Mouse (Mus musculus) midbrain, embryonic 14.5 days (tissue): Measurements from ENCODE around the gene Chad. TPM values are rescaled to one million over a fixed set of nuclear protein-coding genes. Genes with fewer than 3 reads are reported as not detected.

Experiments used
- ATAC-seq: fragments of 200-750 bp; cut with Nextera tagmentation; 2 replicates; pipeline ENCODE4 v1.8.0; 2017; ENCODE audit warnings: moderate number of reproducible peaks, moderate library complexity; ENCODE audit not compliant: low FRiP score, low TSS enrichment
- DNase-seq: peaks from one replicate; pipeline ENCODE4 v3.0.0-alpha.2; 2015
- H3K27ac ChIP-seq: fragments of 300-500 bp; sonication (generic); replicated peaks from 2 replicates; pipeline ENCODE4 v1.5.1; 2014; ENCODE audit warnings: mild to moderate bottlenecking, low read depth, low read length, moderate library complexity
- H3K27me3 ChIP-seq: fragments of 300-500 bp; sonication (generic); 2 replicates; pipeline ENCODE4 v1.6.1; 2014; ENCODE audit warnings: low read length, control low read depth, mixed read lengths; ENCODE audit not compliant: control insufficient read depth, insufficient read depth
- H3K36me3 ChIP-seq: fragments of 300-500 bp; sonication (generic); 2 replicates; pipeline ENCODE4 v1.6.1; 2014; ENCODE audit warnings: low read length, control low read depth; ENCODE audit not compliant: control insufficient read depth, insufficient read depth
- H3K4me1 ChIP-seq: fragments of 300-500 bp; sonication (generic); 2 replicates; pipeline ENCODE4 v1.6.1; 2014; ENCODE audit warnings: mild to moderate bottlenecking, antibody characterized with exemption, low read length, control low read depth; ENCODE audit not compliant: control insufficient read depth, insufficient read depth
- H3K4me2 ChIP-seq: fragments of 300-500 bp; sonication (generic); 2 replicates; pipeline ENCODE4 v1.6.1; 2014; ENCODE audit warnings: mild to moderate bottlenecking, low read length, moderate library complexity
- H3K4me3 ChIP-seq: fragments of 300-500 bp; sonication (generic); replicated peaks from 2 replicates; pipeline ENCODE4 v1.5.1; 2014; ENCODE audit warnings: low read depth, low read length
- H3K9ac ChIP-seq: fragments of 300-500 bp; sonication (generic); replicated peaks from 2 replicates; pipeline ENCODE4 v1.6.1; 2014; ENCODE audit warnings: mild to moderate bottlenecking, low read length, moderate library complexity
- H3K9me3 ChIP-seq: fragments of 300-500 bp; sonication (generic); 2 replicates; pipeline ENCODE4 v1.6.1; 2016; ENCODE audit warnings: low read length, control low read depth, mixed read lengths; ENCODE audit not compliant: control insufficient read depth
- WGBS: fragments of 180-500 bp; shearing (Covaris S2); extraction: QIAGEN DNeasy Blood & Tissue Kit; methylation state at CpG from one replicate; pipeline ENCODE4 v1.1.7; 2014; 5-methylcytosine and 5-hydroxymethylcytosine counted together
- polyA plus RNA-seq: library from polyadenylated mRNA; unstranded; fragments of >200 nt; fragmentation: Nextera tagmentation; extraction: Ambion mirVana; gene quantifications from 2 replicates; pipeline ENCODE4 v1.2.1, GENCODE M21; 2014

The Chad gene
- polyA plus RNA-seq, 1 experiment from 2014 or later: not detected

DNA sequence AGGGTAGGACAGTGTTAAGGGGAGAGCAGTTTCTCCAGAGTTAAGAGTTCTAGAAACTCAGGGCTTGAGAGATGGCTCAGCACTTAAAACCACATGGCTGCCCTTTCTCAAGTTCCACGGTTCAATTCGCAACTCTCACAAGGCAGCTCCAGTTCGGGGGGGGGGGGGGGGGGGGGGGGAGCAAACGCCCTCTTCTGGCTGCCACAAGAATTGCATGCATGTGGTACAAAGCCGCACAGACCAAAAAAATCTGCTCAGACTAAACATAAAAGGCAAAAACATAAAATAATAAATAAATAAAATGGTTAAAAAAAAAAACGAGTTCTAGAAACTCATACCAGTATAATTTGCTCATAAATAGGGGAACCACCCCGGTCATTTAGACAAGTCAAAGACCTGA lies 9.7 kb downstream of the Chad start:
- Histone ChIP-seq H3K36me3 (no peaks in the 10 kb centered on the region), H3K9me3 (no peaks in the 10 kb centered on the region), H3K4me3 (no peak overlapping the region), H3K27me3 (no peaks in the 10 kb centered on the region), H3K27ac (no peak overlapping the region), H3K4me2 (no peak overlapping the region), H3K9ac (no peak overlapping the region), H3K4me1 (no peaks in the 10 kb centered on the region)
- WGBS: 26% methylated on average over 7 of the region's 7 CpGs
- no peak for DNase-seq
- ATAC-seq: no peak

GRCm38 (mm10) chr11:94575036-94575435 lies 10.2 kb downstream of the Chad start:
- Histone ChIP-seq H3K27me3 (no peaks in the 10 kb centered on the region), H3K9me3 (no peaks in the 10 kb centered on the region), H3K4me2 (no peak overlapping the region), H3K36me3 (no peaks in the 10 kb centered on the region), H3K4me3 (no peak overlapping the region), H3K27ac (no peak overlapping the region), H3K9ac (no peak overlapping the region), H3K4me1 (no peaks in the 10 kb centered on the region)
- 77% methylated on average over 2 of the region's 2 CpGs for WGBS
- ATAC-seq (no peak), DNase-seq (no peak)

GRCm38 (mm10) chr11:94576361-94576760 lies 11.5 kb downstream of the Chad start:
- WGBS: 91% methylated on average over 9 of the region's 9 CpGs
- Histone ChIP-seq H3K9me3 (no peaks in the 10 kb centered on the region), H3K36me3 (no peaks in the 10 kb centered on the region), H3K4me3 (no peak overlapping the region), H3K4me1 (no peaks in the 10 kb centered on the region), H3K4me2 (no peak overlapping the region), H3K9ac (no peak overlapping the region), H3K27ac (no peak overlapping the region), H3K27me3 (no peaks in the 10 kb centered on the region)
- ATAC-seq: no peak
- DNase-seq: no peak

DNA sequence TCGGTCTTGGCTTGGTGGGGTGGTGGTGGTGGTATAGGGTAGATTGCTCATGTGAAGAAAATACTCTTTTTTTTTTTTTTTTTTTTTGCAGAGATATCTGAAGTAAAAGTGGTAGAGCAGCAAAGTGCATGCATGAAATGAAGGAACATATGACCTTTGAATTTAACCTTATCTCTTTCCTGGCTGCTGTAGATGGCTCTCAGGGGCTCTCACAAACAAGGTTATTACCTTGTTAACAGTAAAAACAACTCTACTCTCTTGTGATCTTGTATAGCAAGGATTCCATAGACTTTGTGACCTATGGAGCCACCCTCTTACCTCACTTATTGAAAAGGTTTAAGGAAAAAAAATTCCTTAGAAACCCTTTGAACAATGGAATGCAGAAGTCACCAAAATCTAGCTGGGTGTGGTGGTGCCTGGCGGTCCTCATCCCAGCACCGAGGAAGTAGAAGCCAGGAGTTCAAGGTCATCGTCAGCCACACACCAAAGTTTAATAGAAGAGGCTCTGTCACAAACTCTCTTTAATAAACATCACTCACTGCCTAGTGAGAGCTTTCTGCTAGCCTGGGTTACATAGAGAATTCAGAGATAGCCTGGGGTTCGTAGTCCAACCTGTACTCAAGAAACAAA lies 15.4 kb downstream of the Chad start:
- no peak for DNase-seq
- Histone ChIP-seq H3K9me3 (no peaks in the 10 kb centered on the region), H3K27ac (no peak overlapping the region), H3K4me1 (no peaks in the 10 kb centered on the region), H3K4me3 (no peak overlapping the region), H3K36me3 (no peaks in the 10 kb centered on the region), H3K9ac (no peak overlapping the region), H3K4me2 (no peak overlapping the region), H3K27me3 (no peaks in the 10 kb centered on the region)
- ATAC-seq: no peak
- 91% methylated on average over 5 of the region's 5 CpGs for WGBS

GRCm38 (mm10) chr11:94585091-94585490 lies 20.2 kb downstream of the Chad start:
- H3K9ac ChIP-seq: no peak overlapping the region
- H3K36me3 ChIP-seq: no peaks in the 10 kb centered on the region
- 95% methylated on average over 9 of the region's 9 CpGs for WGBS
- H3K4me2 ChIP-seq: no peak overlapping the region
- no peak for DNase-seq
- H3K27ac ChIP-seq: no peak overlapping the region
- H3K4me1 ChIP-seq: no peaks in the 10 kb centered on the region
- no peaks in the 10 kb centered on the region for H3K27me3 ChIP-seq
- no peak overlapping the region for H3K4me3 ChIP-seq
- no peak for ATAC-seq
- no peaks in the 10 kb centered on the region for H3K9me3 ChIP-seq

GRCm38 (mm10) chr11:94587511-94587910 lies 22.7 kb downstream of the Chad start:
- 70% methylated on average over 6 of the region's 6 CpGs for WGBS
- no peak overlapping the region for H3K4me3 ChIP-seq
- H3K36me3 ChIP-seq: no peaks in the 10 kb centered on the region
- no peak overlapping the region for H3K4me2 ChIP-seq
- no peaks in the 10 kb centered on the region for H3K4me1 ChIP-seq
- no peaks in the 10 kb centered on the region for H3K9me3 ChIP-seq
- no peak overlapping the region for H3K27ac ChIP-seq
- DNase-seq (no peak), ATAC-seq (no peak)
- no peaks in the 10 kb centered on the region for H3K27me3 ChIP-seq
- no peak overlapping the region for H3K9ac ChIP-seq

DNA sequence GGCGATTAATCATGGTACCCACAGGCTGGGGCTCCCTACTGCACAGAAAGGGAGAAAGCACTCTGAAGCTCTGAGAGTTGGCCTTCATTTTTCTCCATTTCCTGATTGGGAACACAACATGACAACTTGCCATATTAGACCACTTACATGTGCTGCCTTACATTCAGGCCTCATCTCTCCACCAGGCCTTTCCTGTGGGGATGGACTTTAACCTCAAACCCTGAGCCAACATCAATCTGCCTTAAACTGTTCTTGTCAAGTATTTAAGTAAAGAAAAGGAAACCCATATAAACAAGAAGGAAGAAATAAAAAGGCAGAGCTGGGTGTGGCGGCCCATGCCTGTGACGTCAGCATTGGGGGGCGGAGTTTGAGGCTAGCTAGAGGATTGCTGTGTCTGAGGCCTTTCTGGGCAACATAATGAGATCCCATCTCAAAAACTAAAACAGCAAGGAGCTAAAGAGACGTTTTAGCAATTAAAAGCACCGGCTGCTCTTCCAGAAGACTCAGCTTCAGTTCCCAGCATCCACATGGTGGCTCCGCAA lies 31.5 kb downstream of the Chad start:
- H3K9ac ChIP-seq: no peak overlapping the region
- 70% methylated on average over 7 of the region's 7 CpGs for WGBS
- H3K4me1 ChIP-seq: peaks cover 1% of the 10 kb centered on the region; the same call in 1 of the 2 replicates
- DNase-seq (no peak), ATAC-seq (no peak)
- no peak overlapping the region for H3K27ac ChIP-seq
- no peak overlapping the region for H3K4me2 ChIP-seq
- H3K4me3 ChIP-seq: no peak overlapping the region
- H3K36me3 ChIP-seq: no peaks in the 10 kb centered on the region
- no peaks in the 10 kb centered on the region for H3K9me3 ChIP-seq
- H3K27me3 ChIP-seq: no peaks in the 10 kb centered on the region

DNA sequence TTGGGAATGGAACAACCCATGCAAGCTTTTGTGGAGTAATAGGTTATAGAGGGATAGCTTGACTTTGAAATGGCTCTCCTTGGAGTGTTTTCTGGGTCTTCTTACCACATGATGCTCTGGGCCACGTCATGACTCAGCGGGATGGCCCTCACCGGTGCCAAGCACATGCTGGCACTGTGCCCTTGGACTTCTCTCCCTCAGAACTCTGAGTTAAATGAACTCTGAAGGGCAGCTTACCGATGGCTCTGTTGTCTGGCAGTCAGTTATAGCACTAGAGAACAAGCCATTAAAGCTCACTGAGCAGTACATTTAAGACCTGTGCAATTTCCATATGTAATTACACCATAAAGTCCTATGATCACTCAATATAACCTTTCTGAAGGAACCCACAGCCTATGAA lies 32.5 kb downstream of the Chad start:
- no peaks in the 10 kb centered on the region for H3K9me3 ChIP-seq
- no peak overlapping the region for H3K9ac ChIP-seq
- WGBS: 89% methylated on average over 4 of the region's 4 CpGs
- H3K36me3 ChIP-seq: no peaks in the 10 kb centered on the region
- no peaks in the 10 kb centered on the region for H3K27me3 ChIP-seq
- H3K27ac ChIP-seq: no peak overlapping the region
- no peak overlapping the region for H3K4me2 ChIP-seq
- no peak for ATAC-seq
- peaks cover 11% of the 10 kb centered on the region for H3K4me1 ChIP-seq
- no peak overlapping the region for H3K4me3 ChIP-seq
- DNase-seq: no peak

DNA sequence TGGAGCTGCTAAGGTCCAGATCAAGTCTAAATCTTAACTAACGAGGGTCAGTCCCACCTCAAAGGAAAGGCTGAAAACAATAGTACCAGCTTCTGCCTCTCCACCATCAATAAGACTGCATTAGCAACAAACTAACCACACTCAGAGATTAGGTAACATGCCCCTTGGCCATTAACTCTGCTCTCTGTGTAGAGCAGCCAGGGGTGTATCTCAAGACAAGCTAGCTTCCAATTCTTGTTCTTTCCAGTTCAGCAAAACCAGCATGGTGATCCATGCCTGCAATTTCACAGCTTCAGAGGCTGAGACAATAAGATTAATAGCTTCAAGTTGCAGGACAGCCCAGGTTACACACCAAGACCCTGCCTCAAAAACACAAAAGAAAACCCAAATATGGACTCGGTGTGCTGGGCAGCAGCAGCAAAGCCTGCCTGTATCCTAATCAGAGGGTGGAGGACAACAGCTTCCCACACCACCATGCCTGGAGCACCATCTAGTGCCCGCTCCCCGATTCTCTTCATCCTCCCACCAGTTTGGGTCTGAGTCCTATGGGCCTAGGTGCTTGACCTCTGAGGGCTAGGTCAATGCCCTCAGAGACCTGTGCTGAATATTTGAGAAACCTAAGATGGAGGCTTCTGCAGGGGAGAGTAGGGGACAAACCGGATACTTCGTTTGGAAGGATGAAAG lies 33.7 kb downstream of the Chad start:
- no peak overlapping the region for H3K27ac ChIP-seq
- 84% methylated on average over 6 of the region's 6 CpGs for WGBS
- no peak overlapping the region for H3K4me3 ChIP-seq
- no peaks in the 10 kb centered on the region for H3K36me3 ChIP-seq
- no peak overlapping the region for H3K9ac ChIP-seq
- H3K9me3 ChIP-seq: no peaks in the 10 kb centered on the region
- H3K27me3 ChIP-seq: no peaks in the 10 kb centered on the region
- H3K4me1 ChIP-seq: peaks cover 12% of the 10 kb centered on the region
- ATAC-seq (no peak), DNase-seq (no peak)
- H3K4me2 ChIP-seq: no peak overlapping the region
